Mouse (Mus musculus): ENCODE results near the gene Olfr1402. TPM values are rescaled to one million over a fixed set of nuclear protein-coding genes. Genes with fewer than 3 reads are reported as not detected.

Olfr1402 gene
- total and polyA plus RNA-seq, 3 experiments: not detected

DNA sequence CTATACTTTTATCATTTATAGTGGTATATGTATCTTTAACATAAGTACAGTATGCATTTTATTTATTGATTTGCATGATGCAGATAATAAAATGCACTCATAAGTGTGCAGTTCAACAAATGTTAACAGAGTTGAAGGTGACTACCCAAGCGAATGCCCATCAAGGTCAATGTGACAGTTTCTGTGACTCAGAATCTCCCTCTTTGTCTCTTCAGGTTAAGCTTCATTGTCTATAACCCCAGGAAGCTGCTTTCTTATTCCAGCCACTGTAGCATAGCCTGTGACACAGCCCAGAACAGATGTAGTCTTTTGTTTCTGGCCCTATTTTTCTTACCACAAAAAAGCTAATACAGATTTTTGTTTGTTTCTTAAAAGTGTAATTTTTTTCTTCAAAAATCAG is 63.4 kb downstream of the Olfr1402 start:
- no peaks in the 10 kb centered on the region for H3K79me2 ChIP-seq (ENCODE audit: control insufficient read depth, insufficient read depth, low read length, poor library complexity)
- H3K4me3 ChIP-seq (ENCODE audit: control insufficient read depth in 1 of 2, insufficient read depth in 1 of 2, low read depth in 2 of 2, low read length in 2 of 2): no peak overlapping the region
- H3K27ac ChIP-seq (ENCODE audit: control insufficient read depth, low read depth, low read length): no peak overlapping the region
- DNase-seq (ENCODE audit: low read depth, low spot score): no peak
- H3K9me3 ChIP-seq (replicated peaks; ENCODE audit: insufficient read depth, low read length): no peaks in the 10 kb centered on the region
- H3K4me1 ChIP-seq (ENCODE audit: control insufficient read depth in 1 of 2, insufficient read depth in 2 of 2, low read length in 2 of 2): no peaks in the 10 kb centered on the region
- no peak overlapping the region for H3K9ac ChIP-seq (ENCODE audit: control insufficient read depth, low read depth, low read length, poor library complexity, severe bottlenecking)
- TF ChIP-seq ZKSCAN1 (IDR thresholded peaks at IDR 0.05; ENCODE audit: low read depth, low read length) (no peak), MYC (IDR thresholded peaks at IDR 0.05; ENCODE audit: low read depth, low read length) (no peak), USF2 (IDR thresholded peaks at IDR 0.05; ENCODE audit: borderline replicate concordance in 1 of 2, insufficient read depth in 1 of 2, low read depth in 1 of 2, low read length in 2 of 2) (no peak), GABPA (IDR thresholded peaks at IDR 0.05; ENCODE audit: low read depth, low read length) (no peak), JUND (IDR thresholded peaks at IDR 0.05; ENCODE audit: low read depth, low read length) (no peak), RCOR1 (IDR thresholded peaks at IDR 0.05; ENCODE audit: low read depth, low read length) (no peak), ZMIZ1 (IDR thresholded peaks at IDR 0.05; ENCODE audit: low read depth, low read length) (no peak), ELF1 (IDR thresholded peaks at IDR 0.05; ENCODE audit: low read depth, low read length) (no peak), POLR2AphosphoS5 (IDR thresholded peaks at IDR 0.05; ENCODE audit: borderline replicate concordance, low read depth, low read length) (no peak), ETS1 (IDR thresholded peaks at IDR 0.05; ENCODE audit: low read depth, low read length) (no peak), HCFC1 (IDR thresholded peaks at IDR 0.05; ENCODE audit: low read depth, low read length) (no peak), POLR2AphosphoS2 (IDR thresholded peaks at IDR 0.05; ENCODE audit: low read length) (no peak), TCF12 (IDR thresholded peaks at IDR 0.05; ENCODE audit: low read depth, low read length) (no peak), TAL1 (IDR thresholded peaks at IDR 0.05; ENCODE audit: low read length) (no peak)
- peaks cover 8 to 10% of the 10 kb centered on the region in 2 experiments; a peak in 3 of 4 replicates for H3K27me3 ChIP-seq (ENCODE audit: control insufficient read depth in 1 of 2, insufficient read depth in 2 of 2, low read length in 2 of 2)
- no peaks in the 10 kb centered on the region; a peak in 1 of 4 replicates for H3K36me3 ChIP-seq (ENCODE audit: control insufficient read depth in 1 of 2, insufficient read depth in 2 of 2, low read length in 2 of 2)

Other genes with a start within 250 kb of the Olfr1402 start
- gene Bcl9, start 124.1 kb downstream of the Olfr1402 start, total RNA-seq (2012; rRNA removed): 2.1 and 4.6 TPM in 2 replicates
- 10 to 100 TPM in 1 of 2 experiments, not detected in 1; 20.8 TPM for gene Bcl9, start 124.1 kb downstream of the Olfr1402 start, polyA plus RNA-seq (2012; ENCODE audit: insufficient read depth in 1 of 2, insufficient read length in 2 of 2, low read depth in 1 of 2, low replicate concordance in 2 of 2, missing spikeins in 1 of 2)
- 54.5 and 59.1 TPM in 2 replicates for gene Chd1l, start 188.2 kb upstream of the Olfr1402 start, total RNA-seq (2012; rRNA removed)
- gene Chd1l, start 188.2 kb upstream of the Olfr1402 start, polyA plus RNA-seq (2012; ENCODE audit: insufficient read depth in 1 of 2, insufficient read length in 2 of 2, low read depth in 1 of 2, low replicate concordance in 2 of 2, missing spikeins in 1 of 2): 10 to 100 TPM in 1 of 2 experiments, not detected in 1; 70.5 TPM
- gene Fmo5, start 206.8 kb upstream of the Olfr1402 start, total RNA-seq (2012; rRNA removed): 0.12 and 0.16 TPM in 2 replicates
- under 1 TPM in 1 of 2 experiments, not detected in 1; 0.39 TPM for gene Fmo5, start 206.8 kb upstream of the Olfr1402 start, polyA plus RNA-seq (2012; ENCODE audit: insufficient read depth in 1 of 2, insufficient read length in 2 of 2, low read depth in 1 of 2, low replicate concordance in 2 of 2, missing spikeins in 1 of 2)
- gene Prkab2, start 236.2 kb upstream of the Olfr1402 start, total RNA-seq (2012; rRNA removed): 2.5 and 3.3 TPM in 2 replicates
- gene Prkab2, start 236.2 kb upstream of the Olfr1402 start, polyA plus RNA-seq (2012; ENCODE audit: insufficient read depth in 1 of 2, insufficient read length in 2 of 2, low read depth in 1 of 2, low replicate concordance in 2 of 2, missing spikeins in 1 of 2): 1 to 10 TPM in 1 of 2 experiments, not detected in 1; 7.0 TPM

All from MEL (cell line).